Mouse (Mus musculus) megakaryocyte, embryonic 14.5 days (primary cell): ENCODE data around the gene Sema4b.

Experiments used
- FLI1 ChIP-seq: IDR thresholded peaks from 2 replicates; pipeline ENCODE4 v1.6.1; 2012; ENCODE audit warnings: low read length, inconsistent platforms, mixed read lengths
- GATA1 ChIP-seq: IDR thresholded peaks from 3 replicates; pipeline ENCODE4 v1.6.1; 2012; ENCODE audit warnings: mixed read lengths, low read length, inconsistent platforms, borderline replicate concordance

- no peak for TF ChIP-seq GATA1
- no peak for TF ChIP-seq FLI1
Measured at GRCm38 (mm10) chr7:80179327-80179726, 7.3 kb upstream of the Sema4b start.
